Mouse (Mus musculus) gastrocnemius, postnatal 25 days (tissue): ENCODE results near the gene Kif3c. TPM values are rescaled to one million over a fixed set of nuclear protein-coding genes. Genes with fewer than 3 reads are reported as not detected.
"Not testable (repeated sequence)": the region's sequence is repeated elsewhere in the genome, so short reads cannot be mapped to it uniquely, and the experiment has no call there.

ENCODE experiments used
- DNase-seq: peaks from one replicate; pipeline ENCODE4 v3.0.0; 2022
- total RNA-seq, 2 experiments: library from RNA; stranded (reverse); gene quantifications; 1 replicate in 1 of 2; 2 replicates in 1 of 2; pipeline ENCODE4 v1.2.3; 2021

The Kif3c gene
- total RNA-seq, 2 experiments from 2014 or later, result 11.3 to 13.2 TPM

- no peak for DNase-seq
Observed at GRCm38 (mm10) chr12:3370979-3371925, 6.3 kb downstream of the Kif3c start.

DNA sequence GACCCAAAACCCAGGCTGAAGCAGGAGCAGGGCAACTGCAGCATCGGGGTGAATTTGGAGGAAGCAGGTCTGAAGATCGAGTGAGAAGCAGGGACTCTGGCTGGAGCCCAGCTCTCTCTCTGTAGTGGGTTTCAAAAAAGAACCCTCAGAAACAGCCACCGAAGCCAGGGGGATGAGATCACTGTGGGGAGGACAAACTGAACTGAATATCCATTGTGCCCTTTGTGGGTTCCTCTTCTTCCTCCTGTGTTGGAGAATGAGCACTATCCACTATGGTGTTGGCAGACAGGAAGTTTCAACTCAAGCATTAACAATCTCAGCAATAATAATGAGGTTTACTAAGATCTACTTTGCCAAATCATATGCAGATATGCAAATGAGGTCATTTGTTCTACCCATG is 7.1 kb downstream of the Kif3c start:
- no peak for DNase-seq

DNA sequence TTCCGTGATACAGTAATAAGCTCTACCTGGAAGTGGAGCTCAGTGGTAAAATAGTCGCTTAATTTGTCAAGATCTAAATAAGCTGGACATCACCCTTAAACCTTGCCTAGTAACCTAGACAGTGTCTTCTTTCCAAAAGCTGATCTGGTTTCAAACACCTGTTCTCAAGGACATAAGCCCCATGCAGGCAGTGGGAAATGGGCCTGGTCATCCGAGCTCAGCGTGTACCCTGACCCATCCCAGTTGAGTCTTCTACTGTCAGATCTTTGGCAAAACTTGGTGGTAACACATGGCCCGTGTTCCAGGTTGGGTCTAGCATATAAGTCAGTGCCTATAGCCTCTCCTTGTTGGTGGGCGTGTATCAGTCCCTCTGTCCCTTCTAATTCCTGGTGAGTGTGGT is 8.6 kb downstream of the Kif3c start:
- DNase-seq, result peak; percentile 49

DNA sequence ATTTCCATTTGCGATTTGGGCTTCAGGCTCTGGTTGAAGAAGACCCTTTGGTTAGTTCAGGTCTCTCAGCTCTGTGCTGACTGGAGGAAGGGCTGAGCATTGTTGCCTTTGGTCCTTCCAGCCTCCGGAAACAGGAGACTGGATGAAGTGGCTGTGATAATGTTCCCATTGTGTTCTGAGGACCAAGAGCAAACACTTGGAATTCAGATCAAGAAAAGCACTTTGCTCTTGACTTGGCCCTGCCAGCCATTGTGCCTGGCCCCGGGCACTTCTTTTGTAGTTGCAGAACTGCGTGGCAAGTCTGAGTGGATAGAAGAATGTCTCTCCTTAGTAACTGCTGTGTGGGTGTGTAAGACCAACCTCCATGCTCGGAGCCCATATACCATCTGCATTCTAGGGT is 9.6 kb downstream of the Kif3c start:
- no peak for DNase-seq

DNA sequence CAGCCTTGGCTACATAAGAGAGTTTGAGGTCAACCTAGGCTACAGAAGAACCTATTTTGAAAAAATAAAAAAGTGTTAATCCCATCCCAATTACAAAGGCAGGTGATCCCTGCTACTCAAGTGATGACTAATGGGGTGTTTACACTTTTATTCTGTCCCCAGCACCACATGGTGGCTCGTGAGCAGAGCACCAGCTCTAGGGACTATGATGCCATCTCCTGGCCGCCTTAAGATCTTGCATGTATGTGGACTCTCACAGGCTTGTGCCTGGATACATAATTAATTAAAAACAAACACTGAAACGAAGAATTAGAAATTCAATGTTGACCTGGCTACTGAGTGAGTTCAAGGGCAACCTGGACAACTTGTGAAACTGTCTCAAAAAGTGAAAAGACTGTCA is 12.3 kb downstream of the Kif3c start:
- no peak for DNase-seq

GRCm38 (mm10) chr12:3377755-3378154 is 12.8 kb downstream of the Kif3c start:
- no peak for DNase-seq

- DNase-seq, result no peak
Observed at GRCm38 (mm10) chr12:3384860-3385259, 19.9 kb downstream of the Kif3c start.

DNA sequence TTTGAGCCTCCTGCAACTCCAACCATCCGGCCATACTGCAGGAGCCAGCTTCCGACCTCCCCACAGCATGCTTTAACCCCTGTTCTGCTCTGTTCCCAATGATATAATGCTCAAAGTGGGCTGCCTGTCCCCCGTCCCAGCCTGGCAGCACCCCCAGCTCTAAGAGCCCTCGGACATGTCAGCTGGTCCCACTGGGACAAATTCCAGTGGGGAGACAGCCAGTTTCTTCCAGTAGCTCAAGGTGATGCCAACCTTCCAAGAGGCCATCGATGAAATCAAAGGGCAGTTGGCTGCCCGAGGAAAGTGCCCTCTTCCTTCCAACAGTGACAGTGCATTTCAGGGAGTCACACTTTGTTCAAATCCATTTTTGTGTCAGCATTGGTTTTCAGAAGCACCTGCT is 20.3 kb downstream of the Kif3c start:
- no peak for DNase-seq

DNA sequence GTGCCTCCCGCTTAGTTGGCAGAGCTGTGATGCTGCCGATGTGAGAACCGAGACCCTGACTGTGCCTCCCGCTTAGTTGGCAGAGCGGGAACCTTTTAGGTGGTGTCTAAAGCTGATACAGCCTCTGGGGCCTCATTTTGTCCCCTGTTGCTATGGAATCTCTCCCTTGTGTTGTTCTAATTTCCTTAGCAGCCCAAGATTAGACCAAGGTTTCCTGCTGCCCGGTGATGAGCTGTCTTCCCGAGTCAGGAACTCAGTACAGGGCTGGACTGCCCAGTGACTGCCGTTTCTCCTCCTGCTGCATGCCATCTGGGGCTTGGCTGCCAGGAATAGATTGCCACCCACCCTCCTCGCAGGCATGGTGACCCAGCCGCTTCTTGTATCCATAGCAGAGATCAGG is 21.0 kb downstream of the Kif3c start:
- DNase-seq, result no peak

DNA sequence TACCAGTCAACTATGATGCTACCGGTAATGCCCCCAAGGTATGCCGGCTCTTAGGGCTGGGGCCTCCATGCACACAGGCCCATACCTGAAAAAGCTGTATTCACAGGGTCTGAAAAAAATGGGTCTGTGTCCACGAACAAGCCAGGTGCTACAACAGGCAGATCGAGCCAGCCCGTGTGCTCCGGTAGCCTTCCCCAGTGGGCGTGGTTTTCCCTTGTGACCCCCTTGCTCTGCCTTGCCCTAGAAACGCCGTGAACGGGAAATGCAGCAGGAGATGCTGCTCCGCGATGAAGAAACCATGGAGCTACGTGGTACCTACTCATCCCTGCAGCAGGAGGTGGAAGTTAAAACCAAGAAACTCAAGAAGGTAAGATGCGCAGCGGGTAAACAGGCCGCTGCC is 23.0 kb downstream of the Kif3c start:
- no peak for DNase-seq

GRCm38 (mm10) chr12:3389394-3389793 is 24.5 kb downstream of the Kif3c start:
- no peak for DNase-seq

DNA sequence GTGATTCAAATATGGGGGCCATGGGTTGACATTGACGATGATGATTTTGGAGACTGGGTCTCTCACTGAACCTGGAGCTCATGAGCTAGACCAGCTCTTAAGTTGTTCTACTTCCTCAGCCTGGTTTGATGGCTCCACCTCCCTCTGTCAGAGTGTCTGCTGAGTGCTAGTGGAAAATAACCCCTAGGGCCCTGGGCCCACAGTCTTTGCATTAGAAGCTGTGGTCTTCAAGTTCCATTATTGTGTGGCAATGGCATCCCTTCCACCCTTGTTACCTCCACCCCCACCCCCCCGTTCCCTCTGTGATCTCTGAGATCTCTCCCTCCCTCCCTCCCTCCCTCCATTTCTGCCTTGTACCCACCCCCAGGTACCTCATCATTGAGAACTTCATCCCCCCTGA is 25.1 kb downstream of the Kif3c start:
- DNase-seq, result no peak

DNA sequence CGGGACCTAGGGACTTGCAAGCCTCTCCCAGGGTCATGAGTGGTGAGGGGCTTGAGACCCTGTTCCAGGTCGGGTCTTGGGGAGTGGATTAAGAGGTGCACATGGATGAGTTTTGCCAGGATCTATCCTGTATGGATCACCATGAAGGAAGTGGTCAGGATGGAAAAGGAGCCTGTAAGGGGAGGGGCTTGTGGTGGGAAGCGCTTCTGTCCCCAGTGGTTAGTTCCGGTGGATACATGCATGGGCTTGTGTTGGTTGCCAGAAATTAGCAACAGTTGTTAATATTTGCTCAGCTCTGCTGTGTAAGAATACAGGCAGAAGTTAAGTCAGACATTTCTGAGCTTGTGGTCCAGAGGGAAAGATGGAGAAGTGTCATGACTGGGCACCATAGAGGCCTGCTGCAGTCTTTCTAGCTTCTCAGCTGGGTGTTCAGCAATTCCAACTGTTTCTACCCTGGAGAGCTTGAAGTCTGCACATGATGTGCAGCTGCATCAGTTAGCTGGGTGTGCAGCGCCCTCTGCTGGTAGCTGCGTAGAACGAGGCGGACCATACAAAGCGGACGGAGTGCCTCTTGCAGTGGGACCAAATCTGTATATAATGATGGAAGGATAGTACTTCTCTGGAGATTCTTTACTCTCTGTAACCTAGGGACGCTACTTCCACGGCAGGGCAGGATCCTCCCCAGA is 25.8 kb downstream of the Kif3c start:
- peak; percentile 58 for DNase-seq

DNA sequence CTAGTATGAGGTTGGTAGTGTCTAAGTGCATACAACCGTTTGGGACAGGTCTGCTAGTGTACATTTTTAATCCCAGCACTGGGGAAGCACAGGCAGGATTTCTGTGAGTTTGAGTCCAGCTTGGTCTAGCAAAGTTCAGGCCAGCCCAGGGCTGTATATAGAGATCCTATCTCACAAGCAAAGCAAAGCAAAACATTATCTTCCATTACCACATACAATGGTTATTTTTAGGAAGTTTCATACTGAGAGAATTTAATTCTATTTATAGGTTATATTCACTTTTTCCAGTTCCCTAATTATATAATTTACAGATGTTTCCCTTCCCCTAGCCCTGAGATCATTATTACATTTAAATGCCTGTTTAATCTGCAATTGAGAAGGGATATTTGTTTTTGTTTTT is 26.3 kb downstream of the Kif3c start:
- no peak for DNase-seq

DNA sequence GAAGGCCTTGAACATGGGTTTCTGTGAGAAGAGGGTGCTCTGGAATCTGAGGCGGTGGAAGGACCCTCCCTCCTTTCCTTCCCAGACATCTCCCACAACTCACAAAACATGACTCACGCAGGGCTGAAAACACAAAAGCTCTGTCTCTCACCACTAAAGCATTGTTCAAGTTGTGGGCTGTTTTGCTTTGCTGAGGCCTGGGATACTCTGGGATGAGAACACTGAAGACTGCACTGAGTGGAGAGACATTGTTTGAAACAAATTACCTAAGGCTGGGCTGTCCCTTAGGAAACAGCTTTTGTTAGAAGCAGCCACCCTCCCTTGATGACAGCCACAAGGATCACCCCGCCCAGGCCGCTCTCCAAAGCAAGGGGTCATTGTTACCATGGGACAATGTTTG is 28.2 kb downstream of the Kif3c start:
- DNase-seq, result no peak

GRCm38 (mm10) chr12:3396931-3397330 is 32.0 kb downstream of the Kif3c start:
- peak; percentile 41 for DNase-seq

DNA sequence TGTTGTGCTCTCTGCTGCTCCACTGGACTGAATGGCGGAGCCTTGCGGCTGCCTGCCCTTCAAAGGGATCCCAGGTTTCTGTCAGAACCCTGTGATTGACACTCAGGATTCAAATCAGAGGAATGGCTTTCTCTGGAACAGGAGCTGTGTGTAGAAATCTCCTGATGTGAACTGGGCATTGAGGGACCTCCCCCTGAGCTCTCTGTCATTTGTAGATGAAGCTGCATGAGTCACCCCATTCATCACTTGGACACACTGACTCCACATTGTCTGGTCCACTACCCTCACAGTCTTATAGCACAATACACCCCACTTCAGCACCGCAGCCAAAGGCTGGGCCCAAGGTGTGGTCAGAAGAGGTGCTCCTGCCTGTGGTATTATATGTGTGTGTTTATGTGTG is 40.7 kb downstream of the Kif3c start:
- DNase-seq, result not testable (repeated sequence)

DNA sequence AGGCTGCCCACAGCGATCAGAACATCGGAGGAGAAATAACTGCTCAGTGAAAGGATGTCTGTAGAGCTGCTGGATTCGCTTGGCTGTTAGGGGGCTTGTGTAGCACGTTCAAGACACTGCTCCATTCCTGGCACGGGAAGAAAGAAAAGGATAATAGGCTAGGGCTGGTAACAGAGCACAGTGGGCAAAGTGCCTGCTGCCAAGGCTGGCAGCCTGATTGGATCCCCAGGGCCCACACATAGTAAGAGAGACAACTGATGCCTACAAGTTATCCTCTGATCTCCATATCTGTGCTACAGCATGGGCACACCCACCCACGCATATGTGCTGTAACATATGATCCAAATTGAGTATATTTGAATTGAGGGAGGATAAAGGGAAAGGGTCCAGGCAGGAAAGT is 41.7 kb downstream of the Kif3c start:
- DNase-seq, result no peak

- no peak for DNase-seq
Observed at GRCm38 (mm10) chr12:3414956-3415355, 50.0 kb downstream of the Kif3c start.

- DNase-seq, result no peak
Observed at GRCm38 (mm10) chr12:3418761-3419160, 53.8 kb downstream of the Kif3c start.

GRCm38 (mm10) chr12:3420519-3420918 is 55.6 kb downstream of the Kif3c start:
- no peak for DNase-seq

DNA sequence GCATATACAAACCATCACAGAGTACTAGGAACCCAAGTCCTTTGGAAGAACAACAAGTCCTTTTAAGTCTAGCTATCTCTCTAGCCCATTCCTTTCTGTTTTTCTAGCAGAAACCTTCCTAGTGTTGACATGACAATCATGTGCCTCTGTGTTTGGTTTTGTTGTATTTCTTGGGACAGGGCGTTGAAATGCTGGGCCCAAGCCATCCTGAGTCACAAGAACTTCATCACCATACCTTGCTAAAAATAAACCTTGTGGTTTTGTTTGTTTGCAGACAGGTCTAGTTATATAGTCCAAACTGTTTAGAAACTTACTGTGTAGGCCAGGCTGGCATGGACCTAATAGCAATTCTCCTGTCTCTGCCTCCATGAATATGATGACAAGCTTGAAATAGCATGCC is 57.9 kb downstream of the Kif3c start:
- DNase-seq, result no peak

DNA sequence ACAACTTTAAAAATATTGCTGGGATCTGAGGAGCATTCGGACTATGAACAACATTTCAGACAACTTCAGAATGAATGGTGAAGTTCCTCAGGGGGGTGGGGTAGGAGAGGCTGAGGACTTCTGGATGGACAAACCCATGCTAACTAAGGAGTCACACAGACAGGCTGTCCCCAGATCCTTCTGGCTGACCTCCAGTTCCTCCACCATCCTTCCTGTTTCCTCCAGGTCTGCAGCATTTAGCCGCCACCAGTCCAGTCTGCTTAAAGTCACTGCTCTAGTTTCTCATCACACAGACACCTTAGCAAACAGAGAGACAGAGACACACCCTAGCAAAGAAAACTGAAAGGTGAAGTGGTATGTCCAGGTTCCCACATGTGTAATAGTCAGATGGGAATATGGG is 59.2 kb downstream of the Kif3c start:
- no peak for DNase-seq
